Mouse (Mus musculus) inflammation-experienced regulatory T-cells (primary cell): ENCODE data around the gene Kcnrg. TPM values are rescaled to one million over a fixed set of nuclear protein-coding genes. Genes with fewer than 3 reads are reported as not detected.

Source experiments
- polyA plus RNA-seq, 2 experiments: library from polyadenylated mRNA; unstranded; fragments of 100-300 nt; shearing (Covaris generic); gene quantifications; one replicate each; pipeline ENCODE4 v1.2.1; 2017

The Kcnrg gene
- polyA plus RNA-seq, result 1 to 10 TPM in 1 of 2 experiments, under 1 TPM in 1; 0.89 to 1.5 TPM

DNA sequence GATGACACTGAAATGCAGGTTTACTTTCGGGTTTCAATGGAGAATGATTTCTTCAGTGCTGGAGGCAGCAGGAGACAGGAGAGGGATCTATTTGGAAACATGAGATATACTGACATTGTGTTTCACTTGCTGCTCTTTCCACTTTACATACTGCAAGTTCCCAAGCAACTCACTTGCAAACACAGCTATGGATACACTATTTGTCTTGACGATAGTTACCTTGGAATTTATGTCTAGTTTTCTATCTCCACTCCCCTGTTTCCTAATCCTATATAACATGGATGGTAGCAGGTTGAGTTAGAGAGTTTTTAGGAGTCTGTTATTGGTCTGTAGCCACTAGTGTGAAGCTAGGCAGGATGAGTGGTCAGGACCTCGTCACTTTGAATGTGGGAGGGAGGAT lies at the start of gene Kcnrg:
Gene Kcnrg, plus strand, starts transcription at position 301 of the 400 bp plus-strand sequence.

DNA sequence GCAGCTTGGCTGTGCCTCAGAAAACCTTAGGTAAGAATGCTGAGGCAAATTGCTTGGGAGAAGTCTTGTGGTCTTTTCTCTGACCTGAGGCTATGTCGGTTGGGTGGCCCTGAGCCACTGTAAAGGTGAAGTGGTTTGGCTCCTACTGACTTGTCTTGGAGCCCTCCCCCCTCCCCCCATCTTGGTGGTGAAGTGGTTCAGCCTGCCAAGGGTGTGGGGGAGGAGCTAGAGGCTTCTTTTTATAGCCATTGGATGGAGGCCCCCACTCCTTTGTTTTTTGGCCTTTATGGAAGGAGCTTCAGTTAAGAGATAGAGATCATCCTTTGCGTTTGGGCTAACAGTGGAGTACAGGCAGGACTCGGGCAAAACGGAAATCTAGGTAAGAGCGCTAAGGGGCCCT lies 9.3 kb upstream of the Kcnrg start, which contains the start of gene Trim13:
Gene Trim13, plus strand, starts transcription at position 280 of the 400 bp plus-strand sequence.

Other genes with a start within 250 kb of the Kcnrg start
- gene Ebpl, start 247.0 kb upstream of the Kcnrg start, polyA plus RNA-seq, result 10 to 100 TPM; 18.7 to 18.9 TPM
- gene Kpna3, start 167.6 kb upstream of the Kcnrg start, polyA plus RNA-seq, result 10 to 100 TPM; 35.5 to 35.6 TPM
- gene Spryd7, start 50.6 kb upstream of the Kcnrg start, polyA plus RNA-seq, result 10 to 100 TPM; 12.4 to 17.2 TPM
- gene Trim13, start 9.2 kb upstream of the Kcnrg start, polyA plus RNA-seq, result 10 to 100 TPM in 1 of 2 experiments, 1 to 10 TPM in 1; 5.8 to 10.5 TPM